Mouse (Mus musculus) heart, adult 8-10 months (tissue): ENCODE data around the gene Tssc4. TPM values are rescaled to one million over a fixed set of nuclear protein-coding genes. Genes with fewer than 3 reads are reported as not detected.
A peak's percentile ranks its signal among the peaks of the same experiment; 100 is the strongest.

Experiments used
- DNase-seq: peaks from one replicate; pipeline ENCODE4 v3.0.0; 2022; ENCODE audit warnings: low spot score
- total RNA-seq, 4 experiments: library from RNA; stranded (reverse); gene quantifications; 2 replicates each; pipeline ENCODE4 v1.2.4; 2022

Gene Tssc4
- 10 to 100 TPM; 13.6 to 15.2 (median 14.3) TPM for total RNA-seq

GRCm38 (mm10) chr7:143068882-143069591 lies at the start of gene Tssc4:
Tssc4 (plus strand) TSS chr7:143069249.
- DNase-seq, result peak; percentile 99

- DNase-seq, result no peak
These were observed 49.0 kb upstream of the Tssc4 start for GRCm38 (mm10) chr7:143020040-143020439.

DNA sequence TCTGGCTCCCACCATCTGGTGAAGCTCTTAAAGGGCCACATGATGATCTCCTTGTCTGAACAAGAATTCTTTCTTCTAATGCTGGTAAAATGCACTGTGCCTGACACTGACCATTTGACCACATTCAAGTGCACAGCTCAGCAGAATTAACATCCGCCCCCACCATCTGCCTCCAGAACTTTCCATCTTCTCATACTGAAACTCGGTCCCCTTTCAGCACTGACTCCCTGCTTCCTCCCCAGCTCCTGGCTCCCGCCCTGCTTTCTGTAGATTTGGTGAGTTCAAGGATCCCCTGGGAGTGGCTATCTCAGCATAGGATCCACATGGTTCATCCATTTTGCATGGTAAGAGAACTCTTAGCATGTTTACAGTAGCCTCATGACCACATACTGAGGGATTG lies 48.3 kb upstream of the Tssc4 start:
- no peak for DNase-seq

DNA sequence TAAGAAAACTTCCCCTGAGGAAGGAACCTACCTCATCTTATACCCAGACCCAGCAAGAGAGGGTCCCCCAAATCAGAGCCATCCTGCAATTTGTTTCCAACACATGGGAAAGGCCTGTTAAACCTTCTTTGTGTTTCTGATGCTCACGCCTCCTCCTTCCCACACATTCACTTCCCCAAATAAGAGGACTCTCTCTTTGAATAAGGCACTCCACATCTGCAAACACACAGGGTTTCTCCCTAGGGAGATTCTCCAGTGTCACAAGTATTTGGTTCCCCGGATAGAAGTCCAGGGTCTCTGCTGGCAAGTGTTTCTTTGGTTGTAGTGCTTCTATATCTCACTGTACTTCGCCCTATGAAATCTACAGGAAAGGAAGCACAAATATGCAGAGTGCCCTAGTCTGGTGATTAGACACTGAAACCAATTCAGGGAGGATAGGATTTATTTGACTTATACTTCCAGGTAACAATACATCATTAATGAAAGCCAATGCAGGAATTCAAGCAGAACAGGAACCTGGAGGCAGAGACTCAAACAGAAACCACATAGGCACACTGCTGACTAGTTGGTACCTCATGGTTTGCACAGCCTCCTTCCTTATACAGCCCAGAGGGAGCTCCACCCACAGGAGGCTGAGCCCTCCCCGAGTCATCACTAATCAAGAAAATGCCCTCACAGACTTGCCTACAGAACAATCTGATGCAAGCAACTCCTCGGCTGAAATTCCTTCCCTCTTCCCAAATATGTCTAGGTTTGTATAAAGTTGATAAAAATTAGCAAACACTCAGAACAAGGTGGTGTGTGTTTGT lies 47.5 kb upstream of the Tssc4 start:
- no peak for DNase-seq

DNA sequence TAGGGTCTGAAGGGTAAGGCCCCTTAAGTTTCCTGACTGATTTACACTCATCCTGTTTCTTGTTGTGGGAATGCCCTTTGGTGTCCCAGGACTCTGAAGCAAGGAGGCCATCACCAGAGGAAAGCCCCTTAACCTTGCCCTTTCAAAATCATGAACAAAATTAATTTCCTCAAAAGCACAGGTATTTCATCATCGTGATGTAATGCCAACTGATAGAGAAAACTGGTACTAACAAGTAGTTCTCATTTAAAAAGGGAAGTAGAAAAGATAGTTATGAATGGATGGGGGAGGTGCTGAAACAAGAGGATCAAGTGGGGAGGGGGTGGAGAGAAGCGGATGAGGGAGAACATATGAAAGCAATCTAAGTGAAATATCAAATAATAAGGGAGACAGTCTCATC lies 45.5 kb upstream of the Tssc4 start:
- DNase-seq, result no peak

- DNase-seq, result no peak
These were observed 44.8 kb upstream of the Tssc4 start for GRCm38 (mm10) chr7:143024293-143024692.

GRCm38 (mm10) chr7:143025496-143025895 lies 43.6 kb upstream of the Tssc4 start:
- no peak for DNase-seq

- DNase-seq, result no peak
These were observed 41.9 kb upstream of the Tssc4 start for GRCm38 (mm10) chr7:143027196-143027595.

DNA sequence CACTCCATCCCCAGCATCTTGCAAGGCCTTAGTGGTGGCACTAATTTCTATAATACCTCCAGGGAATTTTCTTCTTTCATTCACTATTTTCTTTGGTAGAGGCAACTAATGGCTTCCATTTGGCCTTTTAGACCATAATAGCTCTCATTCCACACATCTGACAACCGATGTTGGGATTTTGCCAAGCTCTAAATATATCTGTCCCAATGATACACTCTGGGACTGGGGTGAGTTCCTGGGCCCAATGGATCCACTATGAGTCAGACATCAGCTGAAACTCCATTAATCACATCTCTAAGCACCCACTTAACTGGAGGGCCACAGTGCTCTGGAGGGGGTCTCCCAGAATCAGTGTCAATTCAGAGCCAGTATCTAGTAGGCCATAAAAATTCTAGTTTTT lies 37.2 kb upstream of the Tssc4 start:
- no peak for DNase-seq

GRCm38 (mm10) chr7:143033581-143033980 lies 35.5 kb upstream of the Tssc4 start:
- DNase-seq, result no peak

GRCm38 (mm10) chr7:143034112-143034511 lies 34.9 kb upstream of the Tssc4 start:
- DNase-seq, result no peak

- DNase-seq, result peak; percentile 69
These were observed 34.3 kb upstream of the Tssc4 start for GRCm38 (mm10) chr7:143034519-143035450.

GRCm38 (mm10) chr7:143036787-143037186 lies 32.3 kb upstream of the Tssc4 start:
- DNase-seq, result no peak

GRCm38 (mm10) chr7:143037306-143037705 lies 31.7 kb upstream of the Tssc4 start:
- no peak for DNase-seq

- DNase-seq, result no peak
These were observed 30.7 kb upstream of the Tssc4 start for GRCm38 (mm10) chr7:143038174-143038931.

DNA sequence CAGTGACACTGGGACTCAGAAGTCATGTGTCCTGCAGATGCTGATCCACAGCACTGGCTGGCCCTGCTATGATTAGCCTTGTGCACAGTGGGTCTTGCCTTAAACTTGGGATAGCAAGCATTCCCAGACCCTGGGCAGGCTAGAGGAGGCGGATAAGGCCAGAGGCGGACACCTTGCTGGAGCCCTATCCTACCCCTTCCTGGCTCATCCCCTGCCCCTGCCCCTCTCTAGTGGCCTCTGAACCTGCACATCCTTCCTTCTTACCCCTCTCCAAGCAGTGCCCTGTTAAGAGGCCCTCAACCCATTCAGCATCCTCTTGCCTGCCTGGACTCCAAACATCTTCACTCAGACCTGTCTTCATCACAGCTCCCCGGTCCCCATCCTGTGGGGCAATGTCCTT lies 28.5 kb upstream of the Tssc4 start:
- no peak for DNase-seq

DNA sequence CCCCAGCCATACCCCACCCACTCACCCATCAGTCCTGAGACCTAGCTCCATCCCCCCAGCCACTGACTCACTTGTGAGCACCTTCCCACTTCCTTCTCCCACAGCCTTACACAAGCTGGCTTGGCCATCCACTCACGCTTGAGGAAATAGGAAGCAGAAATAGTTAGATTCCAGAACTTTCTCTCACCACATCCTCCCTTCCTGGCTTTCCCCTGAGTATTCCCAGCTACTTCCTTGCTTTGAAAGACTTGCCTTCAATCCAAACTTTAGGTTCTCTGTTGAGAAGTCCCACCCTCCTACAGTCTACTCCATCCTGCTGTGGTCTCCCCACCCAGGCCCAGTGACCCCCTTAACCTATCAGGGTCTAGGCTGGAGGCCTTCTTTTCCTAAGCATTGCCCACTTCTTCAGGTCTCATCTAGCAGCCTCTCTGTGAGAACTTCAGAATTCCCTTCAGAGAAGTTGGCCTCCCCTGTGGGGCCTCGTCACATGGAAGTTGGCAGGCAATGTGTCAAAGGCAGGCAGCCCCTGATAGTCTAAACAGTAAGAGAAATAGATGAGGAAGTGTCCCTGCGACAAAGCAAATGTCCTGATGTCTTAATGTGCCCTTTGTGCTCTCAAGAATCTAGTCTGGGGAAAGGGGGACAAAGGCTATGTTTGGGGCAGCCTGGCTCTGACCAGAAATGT lies 27.8 kb upstream of the Tssc4 start:
- peak; percentile 83 for DNase-seq

DNA sequence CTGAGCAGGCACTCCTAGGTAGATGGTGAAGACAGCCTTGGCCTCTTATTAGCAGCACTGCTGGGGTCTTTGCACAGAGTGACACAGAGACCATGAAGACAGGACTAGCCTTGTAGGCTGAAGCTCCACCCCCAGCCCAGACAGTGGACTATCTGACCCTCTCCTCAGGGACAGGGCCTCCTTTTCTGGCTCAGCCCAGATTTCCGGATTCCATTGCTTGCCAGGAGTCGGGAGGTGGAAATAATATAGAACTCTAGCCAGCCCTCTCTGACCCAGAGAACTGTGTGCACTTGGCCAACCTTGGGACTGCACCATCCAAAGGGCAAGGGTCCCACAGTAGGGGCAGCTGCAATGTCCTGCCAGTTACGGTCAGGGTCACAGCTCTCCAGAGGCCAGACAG lies 27.0 kb upstream of the Tssc4 start:
- peak; percentile 91 for DNase-seq

DNA sequence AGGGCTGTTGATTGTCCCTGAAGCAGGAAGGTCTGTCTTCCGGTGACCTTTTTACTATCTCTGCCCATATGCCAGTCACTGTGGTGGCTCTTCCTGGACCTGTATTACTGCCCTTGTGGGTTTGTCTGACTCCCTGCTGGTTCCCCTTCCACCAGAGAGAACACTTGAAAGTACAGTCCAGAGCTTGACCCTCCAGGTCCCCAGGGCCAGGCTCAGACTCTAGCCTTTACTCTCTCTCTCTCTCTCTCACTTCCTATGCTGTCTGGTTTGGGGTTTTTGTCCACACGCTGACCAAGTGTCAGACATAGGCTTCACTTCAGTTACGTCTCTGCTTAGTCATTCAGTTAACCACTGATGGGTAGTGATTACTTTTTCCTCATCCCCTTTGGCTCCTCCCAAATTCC lies 26.1 kb upstream of the Tssc4 start:
- no peak for DNase-seq

DNA sequence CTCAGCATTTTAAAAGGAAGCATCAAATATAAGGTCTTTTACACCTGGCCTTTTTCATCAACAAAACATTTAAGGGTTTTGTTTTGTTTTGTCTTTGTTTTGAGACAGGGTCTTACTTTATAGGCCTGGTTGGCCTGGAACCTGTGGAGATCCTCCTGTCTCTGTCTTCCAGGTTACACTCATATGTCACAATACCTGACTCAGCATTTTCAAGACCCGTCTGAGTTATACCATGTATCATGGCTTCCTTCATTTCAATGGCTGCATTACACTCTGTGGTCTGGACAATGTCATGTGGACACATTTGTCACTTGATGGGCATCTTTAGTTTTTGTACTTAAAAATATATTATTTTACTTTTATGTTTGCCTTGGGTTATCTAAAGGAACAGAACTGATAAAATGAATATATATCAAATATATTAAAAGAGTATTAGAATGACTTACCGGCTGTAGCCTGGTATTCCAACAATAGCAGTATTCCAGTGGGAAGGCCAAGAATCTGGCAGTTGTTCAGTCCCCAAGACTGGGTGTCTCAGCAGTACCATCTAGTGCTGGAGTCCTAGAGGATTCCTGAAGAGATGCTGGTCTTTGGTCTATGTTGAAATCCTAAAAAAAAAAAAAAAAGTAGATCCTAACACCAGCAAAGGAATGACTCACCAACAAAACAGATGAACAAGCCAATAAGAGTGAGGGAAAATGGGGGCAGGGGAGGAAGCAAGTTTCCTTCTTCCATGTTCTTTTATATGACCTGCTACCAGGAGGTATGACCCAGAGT lies 24.8 kb upstream of the Tssc4 start:
- DNase-seq, result no peak
